In the genomic region with DNA sequence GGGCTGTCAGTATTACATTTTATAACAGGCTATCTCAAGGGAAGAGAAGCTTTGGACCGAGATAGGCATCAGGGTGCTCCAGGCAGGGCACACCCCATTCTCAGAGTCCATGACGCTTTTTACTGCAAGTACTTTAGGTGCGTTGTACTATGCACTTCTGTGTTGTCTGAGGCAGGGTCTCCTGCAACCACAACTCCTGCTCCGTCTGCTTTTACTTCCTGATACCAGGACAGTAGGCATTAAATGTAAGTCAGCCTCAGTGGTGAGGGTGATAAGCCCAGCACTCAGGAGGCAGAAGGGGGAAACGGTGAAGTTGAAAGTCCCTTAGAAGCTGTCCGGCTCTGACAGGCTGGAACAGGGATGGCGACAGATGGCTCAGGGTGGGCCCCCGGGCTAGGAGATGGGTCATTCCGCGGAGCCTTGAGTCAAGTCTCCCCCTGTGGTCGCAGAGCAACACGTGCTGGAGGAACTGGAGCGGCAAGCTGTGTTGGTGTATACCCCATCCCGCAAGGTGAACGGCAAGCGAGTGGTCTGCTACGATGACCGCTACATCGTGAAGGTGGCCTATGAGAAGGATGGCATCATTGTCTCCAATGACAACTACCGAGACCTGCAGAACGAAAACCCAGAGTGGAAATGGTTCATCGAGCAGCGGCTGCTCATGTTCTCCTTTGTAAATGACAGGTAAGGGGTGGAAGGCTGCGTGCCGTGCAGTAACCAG, we compare ENCODE assay signal across 25 mouse cellular contexts. TPM values are rescaled to one million over a fixed set of nuclear protein-coding genes. Genes with fewer than 3 reads are reported as not detected.
A peak's percentile ranks its signal among the peaks of the same experiment; 100 is the strongest.
DNase-seq lines count a peak whose midpoint lies in the region; ATAC-seq lines count a peak whose summit lies in the region.
"Had no signal": no experiment of that assay in that cellular context is flagged by ENCODE, and none has a peak within 500 bp of the region (broad histone marks: within the 10 kb centered on the region; RNA-seq: fewer than 3 reads in every experiment).

No protein-coding gene starts in this region.

- 0 out of 2 replicates have a peak, but pooled peaks have one; percentile 23 for ATAC-seq in intestine, embryonic 14.5 days (replicated peaks; ENCODE audit: low FRiP score, low TSS enrichment, low read depth)
- ATAC-seq in limb, embryonic 12.5 days (ENCODE audit: insufficient number of reproducible peaks, insufficient read depth, low FRiP score, low TSS enrichment, low read depth): no peak
- ATAC-seq in forebrain, embryonic 16.5 days: no peak
- ATAC-seq in kidney, embryonic 15.5 days (replicated peaks; ENCODE audit: low FRiP score): no peak
- ATAC-seq: CD4-positive, CD25-positive, alpha-beta regulatory T cell, adult 4 months had no signal

- peaks cover 2% of the 10 kb centered on the region; the same call in 1 of the 2 replicates for H3K4me1 ChIP-seq in intestine, embryonic 14.5 days (replicated peaks; ENCODE audit: control insufficient read depth, insufficient read depth, low read length)
- peaks cover 11% of the 10 kb centered on the region for H3K4me1 ChIP-seq in limb, embryonic 12.5 days (replicated peaks)
- H3K4me1 ChIP-seq in forebrain, embryonic 16.5 days (replicated peaks; ENCODE audit: control insufficient read depth, insufficient read depth, low read length): peaks cover 1% of the 10 kb centered on the region
- peaks cover 3% of the 10 kb centered on the region for H3K4me1 ChIP-seq in kidney, embryonic 15.5 days

- intact Hi-C loops in heart, postnatal 14 days (cut with DNase I): no loop called here

- H3K9ac ChIP-seq in intestine, embryonic 14.5 days (ENCODE audit: low read length): no peak overlapping the region
- no peak overlapping the region for H3K9ac ChIP-seq in limb, embryonic 12.5 days (replicated peaks)
- no peak overlapping the region for H3K9ac ChIP-seq in forebrain, embryonic 16.5 days (replicated peaks; ENCODE audit: low read depth, low read length)
- H3K9ac ChIP-seq in kidney, embryonic 15.5 days: no peak overlapping the region
- H3K9ac ChIP-seq: embryonic facial prominence, embryonic 15.5 days; heart, embryonic 15.5 days; midbrain, embryonic 12.5 days had no signal

- no peak overlapping the region for H3K27ac ChIP-seq in intestine, embryonic 14.5 days (ENCODE audit: low read depth)
- peak overlapping the region; percentile 75 for H3K27ac ChIP-seq in limb, embryonic 12.5 days
- no peak overlapping the region for H3K27ac ChIP-seq in forebrain, embryonic 16.5 days (ENCODE audit: low read length)
- H3K27ac ChIP-seq in kidney, embryonic 15.5 days: no peak overlapping the region
- H3K27ac ChIP-seq: embryonic facial prominence, embryonic 15.5 days; heart, adult 2 months; heart, embryonic 15.5 days; midbrain, embryonic 12.5 days had no signal

- H3K4me3 ChIP-seq in intestine, embryonic 14.5 days (ENCODE audit: low read depth, low read length): no peak overlapping the region
- H3K4me3 ChIP-seq in limb, embryonic 12.5 days (replicated peaks): no peak overlapping the region
- H3K4me3 ChIP-seq in forebrain, embryonic 16.5 days (replicated peaks; ENCODE audit: low read length): no peak overlapping the region
- H3K4me3 ChIP-seq in kidney, embryonic 15.5 days (replicated peaks): no peak overlapping the region
- H3K4me3 ChIP-seq: embryonic facial prominence, embryonic 15.5 days; heart, adult 2 months; heart, embryonic 15.5 days; midbrain, embryonic 12.5 days had no signal

- no peaks in the 10 kb centered on the region for H3K36me3 ChIP-seq in intestine, embryonic 14.5 days (ENCODE audit: control insufficient read depth, insufficient read depth, low read length)
- no peaks in the 10 kb centered on the region for H3K36me3 ChIP-seq in limb, embryonic 12.5 days
- H3K36me3 ChIP-seq in forebrain, embryonic 16.5 days (ENCODE audit: control insufficient read depth, insufficient read depth): no peaks in the 10 kb centered on the region
- no peaks in the 10 kb centered on the region for H3K36me3 ChIP-seq in kidney, embryonic 15.5 days
- H3K36me3 ChIP-seq: embryonic facial prominence, embryonic 15.5 days; heart, embryonic 15.5 days; midbrain, embryonic 12.5 days had no signal

- H3K9me3 ChIP-seq in intestine, embryonic 14.5 days (ENCODE audit: control insufficient read depth, low read length): no peaks in the 10 kb centered on the region
- H3K9me3 ChIP-seq in limb, embryonic 12.5 days: no peaks in the 10 kb centered on the region
- H3K9me3 ChIP-seq in forebrain, embryonic 16.5 days (ENCODE audit: control insufficient read depth, low read length): no peaks in the 10 kb centered on the region
- no peaks in the 10 kb centered on the region for H3K9me3 ChIP-seq in kidney, embryonic 15.5 days (replicated peaks)
- H3K9me3 ChIP-seq: embryonic facial prominence, embryonic 15.5 days; heart, embryonic 15.5 days; midbrain, embryonic 12.5 days had no signal

- WGBS in intestine, embryonic 14.5 days: 87% methylated on average over 25 of the region's 25 CpGs
- WGBS in limb, embryonic 12.5 days: 89% methylated on average over 23 of the region's 25 CpGs
- WGBS in forebrain, embryonic 16.5 days: 94% methylated on average over 25 of the region's 25 CpGs
- WGBS in kidney, embryonic 15.5 days: 90% methylated on average over 25 of the region's 25 CpGs

- no peak overlapping the region for H3K4me2 ChIP-seq in intestine, embryonic 14.5 days (ENCODE audit: low read length)
- no peak overlapping the region for H3K4me2 ChIP-seq in limb, embryonic 12.5 days
- H3K4me2 ChIP-seq in forebrain, embryonic 16.5 days (ENCODE audit: low read length): no peak overlapping the region
- H3K4me2 ChIP-seq in kidney, embryonic 15.5 days: no peak overlapping the region
- H3K4me2 ChIP-seq: embryonic facial prominence, embryonic 15.5 days; heart, embryonic 15.5 days; midbrain, embryonic 12.5 days had no signal

- peaks cover 6% of the 10 kb centered on the region for H3K27me3 ChIP-seq in intestine, embryonic 14.5 days (replicated peaks; ENCODE audit: control insufficient read depth, insufficient read depth, low read length)
- peaks cover 13% of the 10 kb centered on the region for H3K27me3 ChIP-seq in limb, embryonic 12.5 days
- H3K27me3 ChIP-seq in forebrain, embryonic 16.5 days (replicated peaks; ENCODE audit: control insufficient read depth, insufficient read depth, low read length): 0 out of 2 replicates have a peak, but pooled peaks cover 4% of the 10 kb centered on the region
- H3K27me3 ChIP-seq in kidney, embryonic 15.5 days: peaks cover 8% of the 10 kb centered on the region

- peak; percentile 63 for DNase-seq in heart, adult 11 months
- no peak for DNase-seq in heart, postnatal 14 days
- peak; percentile 17 for DNase-seq in ZHBTc4 (ENCODE audit: low read depth, low spot score)
- peak; percentile 46 for DNase-seq in intestine, embryonic 14.5 days (ENCODE audit: low spot score)
- no peak for DNase-seq in adrenal gland, postnatal 14 days
- DNase-seq: adrenal gland, postnatal 36 days; cerebellum, adult 9-10 months; gastrocnemius, postnatal 25 days; heart, adult 2 months; heart, postnatal 4 days; kidney, adult 2 months; kidney, postnatal 25 days; layer of hippocampus, postnatal 36 days; lung, adult 18-20 months; lung, postnatal 10 days; right cerebral cortex, postnatal 14 days; spleen, adult 18-20 months; thymus, postnatal 25 days had no signal

RNA-seq across cellular contexts. Expression of a gene that starts 29.8 kb away (rescaled TPM):
- total RNA-seq in heart, postnatal 14 days (2021): under 1 TPM; 0.24 to 0.29 TPM
- 0.13 and 0.23 TPM in 2 replicates for polyA plus RNA-seq in intestine, embryonic 14.5 days (2014; fragmentation: Nextera tagmentation; extraction: Ambion mirVana)
- polyA plus RNA-seq in limb, embryonic 12.5 days (2016; fragmentation: Nextera tagmentation; extraction: Ambion mirVana): 0.29 TPM in 2 replicates
- 0.52 and 2.1 TPM in 2 replicates for total RNA-seq in adrenal gland, postnatal 14 days (2021)
- 0.06 and 0.08 TPM in 2 replicates for polyA plus RNA-seq in forebrain, embryonic 16.5 days (2015; fragmentation: Nextera tagmentation; extraction: Ambion mirVana)
- 0.14 TPM in 2 replicates for polyA plus RNA-seq in kidney, embryonic 15.5 days (2015; fragmentation: Nextera tagmentation; extraction: Ambion mirVana)

Comparison
In these comparisons a context has a peak if more than half of its experiments do, and no peak if none do; other contexts are left out.
1. DNase-seq: peak in heart, adult 11 months (single experiment), ZHBTc4 (single experiment) and intestine, embryonic 14.5 days (single experiment); none in heart, postnatal 14 days (0 of 2) and adrenal gland, postnatal 14 days (single experiment).